Mouse (Mus musculus) spleen, adult 2 months (tissue): ENCODE results near the gene Ubr2. TPM values are rescaled to one million over a fixed set of nuclear protein-coding genes. Genes with fewer than 3 reads are reported as not detected.

Source experiments
- DNase-seq, 2 experiments: peaks; one replicate each; pipeline versions ENCODE4 v3.0.0 to v3.0.0-alpha.2; 2012 to 2021; ENCODE audit warnings: low spot score in 2 of 2, low read depth in 1 of 2
- H3K27ac ChIP-seq: fragments of 200-500 bp; 2 replicates; pipeline ENCODE4 v1.5.1; 2012; ENCODE audit warnings: low read length, inconsistent platforms; ENCODE audit not compliant: insufficient read depth
- H3K27me3 ChIP-seq: fragments of 200-500 bp; 2 replicates; pipeline ENCODE4 v1.6.1; 2012; ENCODE audit warnings: mild to moderate bottlenecking, moderate library complexity, low read length, inconsistent platforms; ENCODE audit not compliant: control insufficient read depth, insufficient read depth
- H3K36me3 ChIP-seq: fragments of 200-500 bp; 2 replicates; pipeline ENCODE4 v1.6.1; 2012; ENCODE audit warnings: mild to moderate bottlenecking, low read length, inconsistent platforms; ENCODE audit not compliant: control insufficient read depth, insufficient read depth
- H3K4me1 ChIP-seq: fragments of 200-500 bp; 2 replicates; pipeline ENCODE4 v1.6.1; 2011; ENCODE audit warnings: inconsistent platforms; ENCODE audit not compliant: control insufficient read depth, insufficient read depth, insufficient read length
- H3K4me3 ChIP-seq: fragments of 200-500 bp; 2 replicates; pipeline ENCODE4 v1.5.1; 2011; ENCODE audit warnings: mild to moderate bottlenecking, inconsistent platforms; ENCODE audit not compliant: insufficient read depth, insufficient read length; ENCODE audit errors: extremely low read depth
- CTCF ChIP-seq: fragments of 200-500 bp; IDR thresholded peaks from 2 replicates; pipeline ENCODE4 v1.5.1; 2011; ENCODE audit warnings: mild to moderate bottlenecking, inconsistent platforms; ENCODE audit not compliant: insufficient read depth, insufficient read length, insufficient replicate concordance; ENCODE audit errors: extremely low read depth
- POLR2A ChIP-seq: fragments of 200-500 bp; IDR thresholded peaks from 2 replicates; pipeline ENCODE4 v1.6.1; 2011; ENCODE audit warnings: low read depth, low read length, inconsistent platforms
- WGBS: fragments of 180-500 bp; shearing (Covaris S2); methylation state at CpG from one replicate; pipeline ENCODE4 v1.1.7; 2018; 5-methylcytosine and 5-hydroxymethylcytosine counted together
- polyA plus RNA-seq: library from polyadenylated mRNA; depleted of rRNA; stranded (reverse); fragments of >200 nt; gene quantifications from 2 replicates; pipeline ENCODE4 v1.2.3, GENCODE M21; 2012; rRNA removed

Ubr2 gene
- polyA plus RNA-seq, 1 experiment = 31.3 TPM

DNA sequence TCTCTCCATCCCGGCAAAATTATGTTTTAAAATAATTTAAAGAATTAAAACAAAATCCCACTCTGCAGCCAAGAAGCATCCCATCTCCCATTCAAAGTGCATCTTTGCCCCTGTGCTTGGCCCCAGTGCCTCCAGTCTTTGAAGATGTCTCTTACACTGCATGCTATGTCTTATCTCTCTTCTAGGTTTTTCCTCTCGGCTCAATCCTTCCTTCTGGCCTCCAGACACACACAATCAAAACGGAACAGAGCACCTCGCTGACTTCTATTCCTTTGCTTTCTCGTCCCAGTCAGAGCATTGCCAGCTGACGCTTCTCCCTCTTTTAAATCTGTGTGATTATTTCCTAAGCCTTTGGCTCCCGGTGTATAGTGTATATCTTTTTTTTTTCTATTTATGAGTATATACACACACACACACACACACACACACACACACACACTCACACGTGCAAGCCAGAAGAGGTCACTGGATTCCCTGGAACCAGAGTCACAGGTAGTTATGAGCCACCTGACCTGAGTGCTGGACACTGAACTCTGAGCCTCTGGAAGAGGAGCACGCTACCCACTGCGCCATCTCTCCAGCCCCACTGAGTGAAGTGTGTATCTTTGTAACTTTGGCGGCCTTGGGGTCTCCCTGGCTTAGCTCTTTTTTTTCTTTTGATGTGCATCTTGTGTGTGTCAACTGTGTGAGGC is 125.0 kb downstream of the Ubr2 start:
- DNase-seq = no peak
- TF ChIP-seq CTCF (no peak), POLR2A (no peak)
- no peak overlapping the region for H3K4me3 ChIP-seq
- H3K4me1 ChIP-seq = no peaks in the 10 kb centered on the region
- no peaks in the 10 kb centered on the region for H3K27me3 ChIP-seq
- WGBS = 88% methylated on average over 11 of the region's 11 CpGs
- H3K36me3 ChIP-seq = no peaks in the 10 kb centered on the region
- no peak overlapping the region for H3K27ac ChIP-seq

DNA sequence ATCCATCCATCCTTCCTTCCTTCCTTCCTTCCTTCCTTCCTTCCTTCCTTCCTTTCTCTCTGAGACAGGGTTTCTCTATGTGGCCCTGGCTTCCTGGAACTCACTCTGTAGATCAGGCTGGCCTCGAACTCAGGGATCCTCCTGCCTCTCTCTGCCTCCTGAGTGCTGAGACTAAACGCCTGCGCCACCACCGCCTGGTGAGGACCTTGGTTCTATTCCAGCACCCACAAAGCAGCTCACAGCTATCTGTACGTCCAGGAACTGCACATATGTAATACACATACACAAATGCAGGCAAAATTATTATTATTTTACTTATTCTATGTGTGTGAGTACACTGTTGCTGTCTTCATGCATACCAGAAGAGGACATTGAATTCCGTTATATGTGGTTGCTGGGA is 125.6 kb downstream of the Ubr2 start:
- no peaks in the 10 kb centered on the region for H3K4me1 ChIP-seq
- TF ChIP-seq POLR2A = no peak
- TF ChIP-seq CTCF = no peak
- no peak overlapping the region for H3K4me3 ChIP-seq
- DNase-seq = no peak
- no peaks in the 10 kb centered on the region for H3K27me3 ChIP-seq
- H3K27ac ChIP-seq = no peak overlapping the region
- 87% methylated on average over 6 of the region's 6 CpGs for WGBS
- H3K36me3 ChIP-seq = no peaks in the 10 kb centered on the region

DNA sequence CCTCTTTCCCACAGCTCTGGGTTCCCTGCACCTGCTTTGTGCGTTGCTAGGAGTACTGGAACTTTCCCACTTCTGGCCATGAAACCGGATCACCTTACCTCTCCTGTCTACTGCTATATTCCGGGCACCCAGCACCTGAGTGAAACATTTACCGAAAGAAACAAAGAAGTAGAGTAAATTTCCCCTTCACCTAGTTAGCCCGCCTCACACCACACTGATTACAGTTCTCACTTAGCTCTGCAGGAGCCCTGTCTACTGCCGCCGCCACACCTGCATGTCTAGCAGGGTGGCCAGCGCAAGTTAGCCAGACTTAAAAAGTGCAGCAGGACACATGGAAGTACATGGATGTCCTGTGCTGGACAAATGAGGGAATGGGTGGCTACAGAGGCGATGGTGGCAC is 127.2 kb downstream of the Ubr2 start:
- no peak for DNase-seq
- no peak overlapping the region for H3K4me3 ChIP-seq
- no peaks in the 10 kb centered on the region for H3K36me3 ChIP-seq
- no peak overlapping the region for H3K27ac ChIP-seq
- TF ChIP-seq CTCF (no peak), POLR2A (no peak)
- no peaks in the 10 kb centered on the region for H3K4me1 ChIP-seq
- 96% methylated on average over 9 of the region's 9 CpGs for WGBS
- no peaks in the 10 kb centered on the region for H3K27me3 ChIP-seq

DNA sequence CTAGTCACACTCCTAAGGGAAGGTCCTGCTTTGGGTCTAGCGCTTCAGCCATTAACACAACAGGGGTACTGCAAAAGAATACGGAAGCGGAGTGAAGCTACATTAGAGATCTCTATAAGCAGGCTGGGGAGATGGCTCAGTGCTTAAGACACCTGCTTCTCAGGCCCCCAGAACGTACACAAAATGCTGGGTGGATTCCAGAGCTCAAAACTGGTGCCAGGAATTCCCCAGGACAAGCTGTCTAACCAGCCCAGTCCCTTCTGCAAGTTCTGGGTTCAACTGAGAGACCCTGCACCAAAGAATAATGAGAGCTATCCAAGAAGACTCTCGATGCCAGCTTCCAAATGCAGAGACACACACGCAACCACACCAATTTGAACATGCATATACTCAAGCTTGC is 128.6 kb downstream of the Ubr2 start:
- WGBS = 90% methylated on average over 6 of the region's 6 CpGs
- H3K4me3 ChIP-seq = no peak overlapping the region
- H3K4me1 ChIP-seq = no peaks in the 10 kb centered on the region
- DNase-seq = no peak
- no peaks in the 10 kb centered on the region for H3K36me3 ChIP-seq
- H3K27me3 ChIP-seq = no peaks in the 10 kb centered on the region
- no peak for TF ChIP-seq CTCF
- TF ChIP-seq POLR2A = no peak
- no peak overlapping the region for H3K27ac ChIP-seq

DNA sequence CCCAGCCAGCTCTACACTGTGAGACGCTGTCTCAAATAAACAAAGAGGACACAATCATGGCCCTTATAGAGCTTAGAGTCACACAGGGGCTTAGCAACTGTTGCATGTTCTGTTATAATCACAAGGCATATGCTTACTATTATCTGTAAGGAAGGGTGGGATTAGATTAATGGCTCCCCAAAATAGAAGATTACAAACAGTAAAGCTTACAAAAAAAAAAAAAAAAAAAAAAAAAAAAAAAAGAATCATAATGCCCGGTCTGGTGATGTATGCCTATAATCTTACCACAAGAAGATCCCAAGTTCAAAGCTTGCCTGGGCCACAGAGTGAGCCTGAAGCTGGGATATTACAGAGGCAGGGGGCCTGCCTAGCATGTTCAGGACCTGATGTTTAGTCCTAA is 130.0 kb downstream of the Ubr2 start:
- 77% methylated on average over 2 of the region's 2 CpGs for WGBS
- DNase-seq = no peak
- no peaks in the 10 kb centered on the region for H3K4me1 ChIP-seq
- no peaks in the 10 kb centered on the region for H3K36me3 ChIP-seq
- no peak for TF ChIP-seq POLR2A
- no peak for TF ChIP-seq CTCF
- no peak overlapping the region for H3K4me3 ChIP-seq
- H3K27ac ChIP-seq = no peak overlapping the region
- no peaks in the 10 kb centered on the region for H3K27me3 ChIP-seq

DNA sequence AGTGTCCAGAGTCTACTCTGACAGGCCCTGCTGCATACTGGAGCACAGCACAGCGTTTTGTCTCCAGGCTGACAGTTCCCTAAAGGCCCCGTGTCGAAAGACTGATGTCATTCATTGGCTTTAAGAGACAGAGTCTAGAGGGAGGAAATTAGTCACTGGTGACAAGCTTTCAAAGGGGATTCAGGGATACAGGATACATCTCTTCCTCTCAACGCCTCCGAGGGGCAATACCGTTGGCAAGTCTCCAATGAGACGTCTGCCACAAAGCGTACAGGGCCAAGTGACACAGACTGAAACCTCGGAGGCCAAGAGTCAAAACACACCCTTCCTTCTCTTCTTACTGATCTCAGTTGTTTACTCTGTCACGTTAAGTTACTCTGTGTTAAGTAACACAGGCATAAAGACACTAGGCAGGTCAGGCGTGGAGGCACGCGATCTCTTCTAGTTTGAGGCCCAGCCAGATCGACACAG is 130.5 kb downstream of the Ubr2 start:
- WGBS = 56% methylated on average over 14 of the region's 14 CpGs
- TF ChIP-seq POLR2A (no peak), CTCF (no peak)
- Histone ChIP-seq H3K4me3 (no peak overlapping the region), H3K4me1 (no peaks in the 10 kb centered on the region), H3K36me3 (no peaks in the 10 kb centered on the region), H3K27me3 (no peaks in the 10 kb centered on the region), H3K27ac (no peak overlapping the region)
- no peak for DNase-seq

Other genes starting within 250 kb of the Ubr2 start
- 0.08 and 0.20 TPM in 2 replicates for gene Ptcra, start 246.8 kb downstream of the Ubr2 start, polyA plus RNA-seq
- gene 2310039H08Rik, start 237.9 kb downstream of the Ubr2 start, polyA plus RNA-seq = 37.3 and 73.8 TPM in 2 replicates
- gene Rpl7l1, start 227.9 kb downstream of the Ubr2 start, polyA plus RNA-seq = 13.7 and 14.0 TPM in 2 replicates
- gene Bicral, start 152.1 kb downstream of the Ubr2 start, polyA plus RNA-seq = 14.4 and 14.5 TPM in 2 replicates
- gene Tbcc, start 119.9 kb downstream of the Ubr2 start, polyA plus RNA-seq = 17.2 and 21.3 TPM in 2 replicates
- gene Prph2, start 100.1 kb downstream of the Ubr2 start, polyA plus RNA-seq = not detected in 2 replicates